Mouse (Mus musculus): ENCODE data around the gene Syt2. TPM values are rescaled to one million over a fixed set of nuclear protein-coding genes. Genes with fewer than 3 reads are reported as not detected.

Gene Syt2
- total RNA-seq, 2 experiments from 2014 or later = 0.07 TPM; not detected in 1

DNA sequence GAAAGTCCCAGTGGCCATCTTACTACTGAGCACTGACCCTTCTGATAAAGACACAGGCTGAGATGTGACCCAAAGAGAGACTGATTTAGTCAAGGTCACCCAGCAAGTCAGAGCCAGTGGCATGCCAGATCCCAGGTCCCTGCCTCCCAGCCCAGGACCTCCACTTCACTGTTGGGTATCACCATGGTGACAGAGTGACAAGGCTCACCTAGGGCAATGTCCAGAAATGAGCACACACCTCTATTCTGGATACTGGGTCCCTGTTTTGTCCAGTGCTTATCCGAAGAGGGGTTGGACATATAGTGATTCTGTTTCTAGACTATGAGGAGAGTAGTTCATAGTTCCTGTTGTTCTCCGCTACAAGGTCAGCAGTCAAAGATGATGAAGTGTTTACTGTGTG lies 56.8 kb downstream of the Syt2 start:
- no peak for DNase-seq (ENCODE audit: low spot score in 2 of 2)

DNA sequence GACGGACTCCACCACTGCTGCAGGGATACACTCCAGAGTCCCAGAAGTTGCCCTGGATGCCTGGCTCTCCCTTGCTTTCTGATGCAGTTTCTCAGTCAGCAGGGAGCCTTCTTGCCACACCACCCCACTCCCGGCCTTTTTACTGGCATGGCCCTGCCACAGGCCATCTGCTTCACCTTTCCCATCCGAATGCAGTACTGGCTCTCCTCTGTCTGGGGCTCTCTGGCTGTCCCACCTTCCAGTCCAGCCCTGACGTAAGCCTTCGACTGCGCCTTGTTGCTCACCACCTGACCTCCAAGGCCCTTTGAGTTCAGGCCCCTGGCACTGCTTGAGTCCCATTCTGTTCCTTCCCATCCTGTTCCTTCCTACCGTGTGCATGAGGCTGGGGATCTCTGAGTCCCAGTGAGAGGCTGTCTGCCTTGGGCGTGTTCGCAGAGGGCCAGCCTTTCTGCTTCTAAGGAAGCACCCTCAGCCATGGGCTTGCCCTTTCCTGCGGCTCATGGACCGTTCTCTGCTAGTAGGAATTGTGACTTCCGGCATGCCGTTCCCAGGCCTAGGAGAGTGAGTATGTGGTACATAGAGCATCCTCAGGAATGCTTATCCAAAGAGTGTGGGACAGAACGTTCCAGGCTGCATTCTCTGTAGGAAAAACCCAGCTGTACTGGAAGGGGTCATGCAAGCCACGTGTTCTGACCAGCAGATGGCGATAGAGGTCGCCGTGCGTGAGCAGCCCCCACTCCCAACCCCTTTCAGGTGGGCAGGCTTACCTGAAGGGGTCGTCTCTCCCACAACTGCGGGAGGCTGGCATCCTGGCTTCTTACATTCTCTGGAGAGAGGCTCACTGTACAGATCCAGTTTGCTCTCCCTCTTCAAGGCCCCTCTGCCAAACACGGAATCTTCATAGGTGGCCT lies 58.2 kb downstream of the Syt2 start:
- DNase-seq (ENCODE audit: low spot score in 2 of 2) = peak in 1 of 2 experiments; percentile 39

- DNase-seq (ENCODE audit: low spot score in 2 of 2) = no peak
Measured at GRCm38 (mm10) chr1:134706549-134706948, 60.1 kb downstream of the Syt2 start.

DNA sequence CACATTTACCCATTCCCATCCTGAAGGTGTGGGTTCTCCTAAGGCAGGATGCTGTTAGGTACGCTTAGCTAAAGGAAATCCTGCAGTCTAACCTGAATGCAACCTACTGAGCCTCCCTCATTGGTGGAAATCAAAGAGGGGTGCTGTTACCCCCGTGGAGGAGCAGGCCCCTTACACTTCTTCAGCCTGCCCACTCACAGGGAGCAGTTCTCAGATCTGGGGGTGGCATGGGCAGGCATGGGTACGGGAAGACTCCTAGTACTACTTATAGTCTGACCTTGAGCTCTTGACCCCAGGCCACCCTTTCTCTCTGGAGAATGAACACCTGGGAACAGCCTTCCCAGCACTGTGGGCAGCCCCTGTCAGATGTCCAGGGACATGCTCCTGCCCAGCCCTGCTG lies 61.0 kb downstream of the Syt2 start:
- no peak for DNase-seq (ENCODE audit: low spot score in 2 of 2)

DNA sequence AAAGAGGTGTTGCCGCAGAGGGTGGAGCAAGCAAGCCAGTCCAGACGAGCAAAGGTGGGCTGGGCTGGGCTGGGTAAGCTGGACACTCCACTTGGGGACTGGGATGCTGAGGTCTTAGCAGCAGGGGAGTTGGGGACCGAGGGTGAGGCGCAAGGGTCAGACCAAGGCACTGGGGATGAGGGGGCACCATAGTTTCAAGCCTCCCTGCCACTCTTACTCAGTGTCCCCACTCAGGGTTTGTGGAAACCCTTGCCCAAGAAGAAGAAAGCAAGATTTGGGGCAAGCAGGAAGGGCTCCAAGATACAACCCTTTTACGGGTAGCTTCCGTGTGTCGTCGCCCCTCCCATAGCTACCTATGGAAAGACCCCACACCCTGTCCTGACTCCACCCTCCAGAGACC lies 61.8 kb downstream of the Syt2 start:
- no peak for DNase-seq (ENCODE audit: low spot score in 2 of 2)

DNA sequence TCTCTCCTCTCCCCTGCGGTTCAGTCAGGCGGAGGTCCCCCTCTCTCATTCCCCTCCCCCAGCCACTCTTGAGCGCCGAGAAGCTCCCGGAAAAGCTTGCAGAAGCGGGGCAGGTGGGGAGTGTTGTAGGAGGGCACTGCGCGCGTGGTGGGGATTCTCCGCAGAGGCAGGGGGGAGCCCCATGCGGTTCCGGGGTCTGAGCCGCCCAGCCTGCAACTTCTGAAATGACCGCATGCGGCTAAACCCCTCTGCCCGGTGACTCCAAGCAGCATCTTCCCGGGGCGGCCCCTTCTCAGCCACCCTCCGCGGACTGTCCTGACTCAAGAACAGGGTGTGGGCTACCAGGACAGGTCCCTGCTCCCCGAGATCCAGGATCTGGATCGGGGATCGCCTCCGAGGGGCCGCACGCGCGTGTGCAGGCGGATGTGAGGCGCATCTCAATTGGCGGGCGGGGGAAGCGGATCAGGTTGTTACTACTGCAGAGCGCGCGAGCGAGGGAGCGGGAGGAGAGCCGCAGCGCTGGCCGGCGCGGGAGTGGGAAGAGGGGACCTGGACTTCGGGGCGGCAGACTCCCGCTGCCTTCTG lies 62.4 kb downstream of the Syt2 start:
- no peak for DNase-seq (ENCODE audit: low spot score in 2 of 2)

GRCm38 (mm10) chr1:134709411-134710306 lies 63.2 kb downstream of the Syt2 start:
- DNase-seq (ENCODE audit: low spot score in 2 of 2) = no peak

DNA sequence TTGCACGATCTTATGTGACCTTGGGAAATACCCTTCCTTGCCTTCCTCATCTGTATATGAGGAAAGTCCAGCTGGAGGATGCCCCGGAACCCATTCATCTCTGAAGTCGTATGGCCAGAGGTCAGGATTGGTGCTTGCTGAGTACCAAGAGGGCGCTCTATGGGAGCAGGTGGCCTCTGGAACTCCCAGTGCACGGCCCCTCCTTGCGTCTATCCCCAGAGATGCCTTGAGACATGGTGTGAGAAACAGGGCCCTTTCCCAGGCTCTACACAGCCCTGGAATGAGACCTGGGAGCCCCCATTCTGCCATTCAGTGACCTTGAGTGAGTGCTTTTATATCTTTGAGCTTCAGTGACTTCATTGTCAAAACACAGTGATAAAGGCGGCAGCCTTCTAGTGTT lies 64.6 kb downstream of the Syt2 start:
- DNase-seq (ENCODE audit: low spot score in 2 of 2) = no peak

GRCm38 (mm10) chr1:134711653-134712052 lies 65.2 kb downstream of the Syt2 start:
- no peak for DNase-seq (ENCODE audit: low spot score in 2 of 2)

GRCm38 (mm10) chr1:134712781-134713299 lies 66.4 kb downstream of the Syt2 start:
- DNase-seq (ENCODE audit: low spot score in 2 of 2) = no peak

DNA sequence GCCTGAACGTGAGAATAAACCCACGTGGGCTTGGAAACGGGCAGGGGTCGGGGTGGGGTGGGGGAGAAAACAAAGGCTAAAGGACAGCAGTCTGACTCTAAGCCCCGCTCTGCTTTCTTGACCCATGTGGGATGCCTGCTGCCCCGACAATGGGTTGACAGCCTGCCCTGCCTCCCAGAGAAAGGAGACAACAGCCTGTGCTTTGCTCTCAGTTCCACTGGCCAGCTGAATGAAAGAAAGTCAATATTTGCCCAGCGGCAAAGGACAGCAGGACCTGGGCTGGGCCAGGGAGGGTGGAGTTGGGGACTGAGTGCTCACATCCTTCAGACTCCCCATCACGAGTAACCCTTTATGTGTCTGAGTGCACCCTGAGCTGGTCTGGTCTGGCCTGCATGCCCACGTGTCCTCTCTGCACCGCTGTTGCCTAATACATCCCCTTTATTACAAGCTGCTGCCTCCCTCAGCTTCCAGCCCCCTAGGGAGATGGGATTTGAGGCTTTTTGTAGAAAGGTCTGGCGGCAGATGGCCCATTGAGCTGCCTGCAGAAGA lies 67.0 kb downstream of the Syt2 start:
- no peak for DNase-seq (ENCODE audit: low spot score in 2 of 2)

- no peak for DNase-seq (ENCODE audit: low spot score in 2 of 2)
Measured at GRCm38 (mm10) chr1:134714166-134714565, 67.7 kb downstream of the Syt2 start.

- no peak for DNase-seq (ENCODE audit: low spot score in 2 of 2)
Measured at GRCm38 (mm10) chr1:134715092-134715491, 68.6 kb downstream of the Syt2 start.

DNA sequence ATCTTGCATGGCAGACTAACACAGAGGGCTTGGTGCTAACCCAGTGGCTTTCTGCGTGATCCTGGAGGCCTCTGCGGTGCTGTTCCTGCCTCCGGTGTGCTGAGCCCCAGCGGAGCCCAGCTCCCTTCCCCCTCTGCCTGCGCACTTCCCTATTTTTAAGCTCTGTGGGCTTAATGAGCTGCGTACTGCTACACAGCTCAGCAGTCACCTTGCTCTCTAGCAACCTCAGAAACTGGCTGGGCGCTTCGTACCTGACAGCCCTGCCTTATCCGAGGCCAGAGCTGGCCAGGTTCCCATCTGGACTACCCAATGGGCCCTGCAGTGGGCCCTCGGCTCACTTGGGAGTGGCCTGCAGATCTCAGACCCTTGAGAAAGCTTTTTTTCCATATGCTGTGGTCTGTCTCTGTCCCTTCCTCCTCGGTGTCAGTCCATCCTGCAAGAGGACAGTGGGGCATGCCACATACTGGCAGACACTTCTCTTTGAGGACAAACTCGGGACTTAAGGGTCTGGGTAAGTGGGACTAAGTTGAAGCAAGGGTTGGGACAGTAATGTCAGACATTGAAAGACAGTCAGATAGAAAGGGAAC lies 73.3 kb downstream of the Syt2 start:
- DNase-seq (ENCODE audit: low spot score in 2 of 2) = no peak

DNA sequence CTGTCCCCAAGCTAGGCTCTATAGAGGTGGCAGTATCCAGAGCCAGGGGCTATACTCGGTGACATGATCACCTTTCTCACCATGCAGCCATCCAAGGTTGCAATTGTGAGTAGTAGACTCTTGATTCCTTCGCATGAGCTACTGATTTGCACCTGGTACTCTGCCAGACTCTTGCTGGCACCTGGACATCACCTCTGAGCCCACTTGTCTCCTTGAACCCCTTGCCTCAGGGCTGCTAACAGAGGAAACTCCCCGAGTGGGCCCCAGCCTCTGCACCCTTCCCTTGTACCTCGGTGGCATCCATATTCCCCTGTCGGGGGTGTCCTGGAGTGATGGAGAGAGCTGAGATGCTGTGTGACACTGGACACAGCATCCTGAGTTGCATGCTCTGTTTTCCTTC lies 75.0 kb downstream of the Syt2 start:
- no peak for DNase-seq (ENCODE audit: low spot score in 2 of 2)

DNA sequence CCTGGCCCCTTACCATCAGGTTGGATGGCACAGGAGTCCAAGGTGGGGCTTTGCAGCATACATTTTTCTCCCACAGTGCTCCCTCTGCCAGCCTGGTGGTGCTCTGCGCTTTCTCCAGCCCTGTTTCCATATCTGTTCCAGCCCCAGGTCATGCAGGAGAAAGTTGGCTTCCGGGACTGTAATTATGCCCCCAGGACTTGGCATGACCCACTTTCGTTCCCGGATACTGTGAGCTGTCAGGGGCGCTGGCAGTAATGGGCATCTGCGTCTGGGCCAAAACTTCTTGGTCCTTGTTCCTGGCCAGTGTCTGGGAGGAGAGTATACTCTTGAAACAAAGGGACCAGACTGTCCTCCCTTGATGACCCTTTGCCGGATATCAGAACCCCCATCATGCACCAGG lies 76.4 kb downstream of the Syt2 start:
- no peak for DNase-seq (ENCODE audit: low spot score in 2 of 2)

DNA sequence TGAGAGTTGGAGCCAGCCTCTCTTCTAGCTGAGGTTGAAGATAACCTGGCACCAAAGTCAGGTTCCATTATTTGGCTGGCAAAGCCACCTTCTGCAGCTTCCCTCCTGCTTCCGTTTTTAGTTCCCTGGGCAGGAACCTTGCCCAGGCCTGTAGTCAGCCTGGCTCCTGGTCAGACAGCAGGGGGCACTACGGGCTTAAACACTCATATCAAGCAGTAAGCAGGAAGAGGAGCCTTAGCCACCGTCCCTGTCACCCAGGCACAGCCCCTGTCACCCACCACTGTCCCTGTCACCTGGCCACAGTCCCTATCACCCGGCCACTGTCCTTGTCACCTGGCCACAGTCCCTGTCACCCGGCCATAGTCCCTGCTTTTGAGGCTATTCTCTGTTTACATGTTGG lies 78.8 kb downstream of the Syt2 start:
- peak; percentile 44 to 51 for DNase-seq (ENCODE audit: low spot score in 2 of 2)

GRCm38 (mm10) chr1:134726480-134726879 lies 80.0 kb downstream of the Syt2 start:
- DNase-seq (ENCODE audit: low spot score in 2 of 2) = no peak

- DNase-seq (ENCODE audit: low spot score in 2 of 2) = peak; percentile 51 to 56
Measured at GRCm38 (mm10) chr1:134727256-134727655, 80.8 kb downstream of the Syt2 start.

GRCm38 (mm10) chr1:134733659-134734058 lies 87.2 kb downstream of the Syt2 start:
- no peak for DNase-seq (ENCODE audit: low spot score in 2 of 2)

GRCm38 (mm10) chr1:134737463-134737862 lies 91.0 kb downstream of the Syt2 start:
- no peak for DNase-seq (ENCODE audit: low spot score in 2 of 2)

All from adrenal gland, adult 18-20 months (tissue).